Mouse (Mus musculus) heart, embryonic 14.5 days (tissue): Measurements from ENCODE around the gene Tmem138. TPM values are rescaled to one million over a fixed set of nuclear protein-coding genes. Genes with fewer than 3 reads are reported as not detected.

ENCODE experiments used
- ATAC-seq: fragments of 200-750 bp; cut with Nextera tagmentation; 2 replicates; pipeline ENCODE4 v1.8.0; 2017; ENCODE audit warnings: low read depth, moderate TSS enrichment; ENCODE audit not compliant: insufficient number of reproducible peaks, insufficient read depth, low FRiP score
- H3K27ac ChIP-seq, 2 experiments: fragments of 200-500 bp in 1 of 2; fragments of 300-500 bp in 1 of 2; sonication (generic) in 1 of 2; replicated peaks in 1 of 2; 2 replicates each; pipeline ENCODE4 v1.5.1; 2012 to 2014; ENCODE audit warnings: low read depth in 2 of 2, low read length in 2 of 2, control low read depth in 1 of 2, mild to moderate bottlenecking in 1 of 2, mixed read lengths in 1 of 2; ENCODE audit not compliant: control insufficient read depth in 1 of 2, insufficient read depth in 1 of 2
- H3K27me3 ChIP-seq: fragments of 300-500 bp; sonication (generic); 2 replicates; pipeline ENCODE4 v1.6.1; 2014; ENCODE audit warnings: mild to moderate bottlenecking, low read length, control low read depth; ENCODE audit not compliant: control insufficient read depth, insufficient read depth
- H3K36me3 ChIP-seq: fragments of 300-500 bp; sonication (generic); 2 replicates; pipeline ENCODE4 v1.6.1; 2014; ENCODE audit warnings: mild to moderate bottlenecking, control low read depth, low read length, mixed read lengths; ENCODE audit not compliant: control insufficient read depth, insufficient read depth
- H3K4me1 ChIP-seq, 2 experiments: fragments of 200-500 bp in 1 of 2; fragments of 300-500 bp in 1 of 2; sonication (generic) in 1 of 2; 2 replicates each; pipeline ENCODE4 v1.6.1; 2012 to 2014; ENCODE audit warnings: low read length in 2 of 2, control low read depth in 1 of 2, mixed read lengths in 1 of 2; ENCODE audit not compliant: control insufficient read depth in 2 of 2, insufficient read depth in 2 of 2
- H3K4me2 ChIP-seq: fragments of 300-500 bp; sonication (generic); 2 replicates; pipeline ENCODE4 v1.6.1; 2014; ENCODE audit warnings: mild to moderate bottlenecking, low read length
- H3K4me3 ChIP-seq, 2 experiments: fragments of 200-500 bp in 1 of 2; fragments of 300-500 bp in 1 of 2; sonication (generic) in 1 of 2; 2 replicates each; pipeline ENCODE4 v1.5.1; 2012 to 2014; ENCODE audit warnings: low read length in 2 of 2, mild to moderate bottlenecking in 2 of 2, control low read depth in 1 of 2, low read depth in 1 of 2, moderate library complexity in 1 of 2; ENCODE audit not compliant: control insufficient read depth in 1 of 2, insufficient read depth in 1 of 2
- H3K9ac ChIP-seq: fragments of 300-500 bp; sonication (generic); 2 replicates; pipeline ENCODE4 v1.6.1; 2014; ENCODE audit warnings: mild to moderate bottlenecking, low read length
- H3K9me3 ChIP-seq: fragments of 300-500 bp; sonication (generic); 2 replicates; pipeline ENCODE4 v1.6.1; 2016; ENCODE audit warnings: low read length, control low read depth; ENCODE audit not compliant: control insufficient read depth
- WGBS: fragments of 180-500 bp; shearing (Covaris S2); extraction: QIAGEN DNeasy Blood & Tissue Kit; methylation state at CpG from one replicate; pipeline ENCODE4 v1.1.7; 2014; 5-methylcytosine and 5-hydroxymethylcytosine counted together
- polyA plus RNA-seq: library from polyadenylated mRNA; unstranded; fragments of >200 nt; fragmentation: Nextera tagmentation; extraction: Ambion mirVana; gene quantifications from 2 replicates; pipeline ENCODE4 v1.2.1, GENCODE M21; 2014

Gene Tmem138
- polyA plus RNA-seq, result 26.5 and 27.6 TPM in 2 replicates

DNA sequence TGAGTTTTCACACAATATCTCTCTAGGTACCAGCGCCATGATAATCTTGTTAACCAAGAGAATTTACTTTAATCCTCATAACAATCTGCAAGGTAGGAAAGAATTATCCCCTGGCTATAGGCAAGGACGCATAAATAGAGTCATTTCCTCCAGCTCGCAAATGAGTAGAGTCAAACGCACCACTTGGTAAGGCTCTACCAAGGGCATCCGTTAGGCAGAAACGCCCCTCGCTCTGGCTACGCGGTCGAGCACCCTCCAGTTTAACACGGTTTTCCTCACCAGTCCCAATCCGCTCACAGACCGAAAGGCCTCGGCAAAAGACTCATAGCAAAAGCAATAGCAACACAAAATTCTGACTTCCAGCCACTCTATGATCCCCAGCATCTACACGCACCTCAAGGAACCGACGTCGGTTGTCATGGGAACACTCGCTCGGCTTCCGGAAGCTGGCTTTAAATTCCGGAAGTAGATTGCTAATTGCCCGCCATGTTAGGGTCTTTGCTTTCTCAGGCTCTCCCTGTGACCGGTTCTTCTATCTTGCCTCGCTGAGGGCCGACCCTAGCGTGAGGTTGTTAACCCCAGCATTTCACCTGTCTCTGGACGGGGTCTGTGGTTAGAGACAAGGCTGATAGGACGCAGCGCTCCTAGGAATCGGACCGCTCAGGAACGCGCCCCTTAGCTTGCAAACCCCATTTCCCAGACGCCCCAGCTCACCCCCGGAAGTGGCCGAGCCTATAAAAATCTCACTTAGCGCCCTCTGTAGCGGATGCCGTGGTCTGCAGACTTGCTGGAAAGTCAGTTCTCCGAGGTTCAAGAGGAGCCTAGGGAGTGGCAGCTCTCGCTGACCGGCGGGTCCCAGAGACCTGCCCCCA lies at the start of gene Tmem138, which contains the start of gene Cyb561a3:
Tmem138 (minus strand) TSS at position 673 of the 872 bp plus-strand sequence.
Cyb561a3 (plus strand) TSS at position 483 of the 872 bp plus-strand sequence.
- ATAC-seq, result peak; percentile 89
- peak within 1 kb of the TSS; percentile 79 for H3K9ac ChIP-seq
- peak within 1 kb of the TSS; percentile 73 to 91 for H3K4me3 ChIP-seq
- no peaks in the 10 kb centered on the region for H3K9me3 ChIP-seq
- H3K4me2 ChIP-seq, result peak within 1 kb of the TSS; percentile 88
- H3K27me3 ChIP-seq, result no peaks in the 10 kb centered on the region
- WGBS, result under 1% methylated on average over 44 of the region's 44 CpGs
- H3K36me3 ChIP-seq, result peaks cover 46% of the 10 kb centered on the region
- peaks cover 2 to 18% of the 10 kb centered on the region in 2 experiments; a peak in 3 of 4 replicates for H3K4me1 ChIP-seq
- H3K27ac ChIP-seq, result peak within 1 kb of the TSS; percentile 92 to 95

DNA sequence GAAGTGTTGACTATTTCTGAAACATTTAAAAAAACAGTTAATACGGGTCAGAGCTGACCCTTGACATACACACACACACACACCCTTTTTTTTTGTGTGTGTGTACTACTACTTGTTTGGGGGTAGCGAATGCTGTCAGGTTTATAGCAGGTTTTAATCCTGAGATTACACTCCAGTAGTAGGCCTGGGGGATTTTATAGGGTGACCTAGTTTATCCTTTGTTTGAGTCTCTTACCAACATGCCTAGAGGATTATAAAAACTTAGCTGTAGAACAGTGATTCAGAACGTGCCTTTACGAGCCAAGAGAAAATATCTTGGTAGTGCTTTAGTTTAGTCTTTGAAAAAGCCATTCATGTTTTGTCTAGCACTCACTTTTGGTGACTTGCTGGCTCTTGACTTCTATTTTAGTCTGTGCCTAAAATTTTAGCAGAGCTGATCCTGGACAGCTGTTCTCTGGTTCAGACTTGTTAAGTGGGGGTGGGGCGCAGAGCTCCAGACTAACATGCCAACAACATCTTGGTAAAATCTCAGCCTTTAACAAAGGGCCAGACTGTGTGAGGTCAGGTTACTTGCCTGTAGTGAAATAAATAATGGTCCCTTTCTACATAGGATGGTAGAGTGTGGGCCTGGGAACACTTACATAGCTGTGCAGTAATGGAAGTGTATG lies 31.5 kb upstream of the Tmem138 start:
- H3K9ac ChIP-seq, result no peak overlapping the region
- 75% methylated on average over 5 of the region's 5 CpGs for WGBS
- H3K4me3 ChIP-seq, result no peak overlapping the region
- no peaks in the 10 kb centered on the region for H3K9me3 ChIP-seq
- H3K4me1 ChIP-seq, result peaks cover 10 to 29% of the 10 kb centered on the region in 2 experiments
- H3K27ac ChIP-seq, result no peak overlapping the region
- no peaks in the 10 kb centered on the region for H3K27me3 ChIP-seq
- H3K36me3 ChIP-seq, result peaks cover 71% of the 10 kb centered on the region
- no peak for ATAC-seq
- H3K4me2 ChIP-seq, result no peak overlapping the region

DNA sequence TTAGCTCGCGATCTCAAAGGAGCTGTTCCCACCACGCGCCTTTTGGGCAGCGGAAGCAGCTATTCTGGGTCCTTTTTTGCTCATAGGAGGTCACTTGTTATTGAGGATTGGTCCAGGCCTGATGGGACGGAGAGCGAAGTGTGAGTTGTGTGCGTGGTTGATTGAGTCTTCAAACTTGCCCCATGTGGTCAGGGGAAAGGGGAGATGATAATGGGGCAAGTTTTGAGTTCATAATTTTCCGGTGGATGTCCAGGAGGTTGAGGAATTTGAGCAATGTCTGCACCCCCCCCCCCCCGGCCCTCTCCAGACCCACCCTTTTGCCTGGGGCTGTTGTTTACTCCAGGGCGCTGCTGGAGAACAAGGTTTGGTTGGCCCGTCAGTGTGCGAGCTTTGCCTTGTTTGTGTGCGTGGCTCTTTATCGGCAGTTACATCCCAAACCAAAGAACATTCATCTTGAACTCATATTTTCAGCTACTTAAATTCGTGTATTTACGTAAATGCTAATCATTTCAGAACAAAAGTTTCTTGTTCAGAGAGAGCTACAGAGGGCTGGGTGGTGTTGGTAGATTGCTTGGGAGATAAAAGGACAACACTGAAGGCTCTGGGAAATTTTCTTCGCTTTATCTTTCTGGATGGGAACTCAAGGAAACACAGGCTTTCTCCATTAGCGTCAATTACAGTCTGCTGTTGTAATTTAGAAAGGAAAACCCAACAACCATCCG lies 28.9 kb upstream of the Tmem138 start:
- peak overlapping the region; percentile 76 to 91 for H3K27ac ChIP-seq
- peak overlapping the region; percentile 83 to 94 for H3K4me3 ChIP-seq
- peak; percentile 1; the same call in 1 of the 2 replicates for ATAC-seq
- H3K4me2 ChIP-seq, result peak overlapping the region; percentile 81
- WGBS, result 4% methylated on average over 20 of the region's 20 CpGs
- H3K36me3 ChIP-seq, result peaks cover 45% of the 10 kb centered on the region
- no peaks in the 10 kb centered on the region for H3K9me3 ChIP-seq
- peaks cover 16 to 39% of the 10 kb centered on the region in 2 experiments for H3K4me1 ChIP-seq
- no peaks in the 10 kb centered on the region for H3K27me3 ChIP-seq
- H3K9ac ChIP-seq, result peak overlapping the region; percentile 94

DNA sequence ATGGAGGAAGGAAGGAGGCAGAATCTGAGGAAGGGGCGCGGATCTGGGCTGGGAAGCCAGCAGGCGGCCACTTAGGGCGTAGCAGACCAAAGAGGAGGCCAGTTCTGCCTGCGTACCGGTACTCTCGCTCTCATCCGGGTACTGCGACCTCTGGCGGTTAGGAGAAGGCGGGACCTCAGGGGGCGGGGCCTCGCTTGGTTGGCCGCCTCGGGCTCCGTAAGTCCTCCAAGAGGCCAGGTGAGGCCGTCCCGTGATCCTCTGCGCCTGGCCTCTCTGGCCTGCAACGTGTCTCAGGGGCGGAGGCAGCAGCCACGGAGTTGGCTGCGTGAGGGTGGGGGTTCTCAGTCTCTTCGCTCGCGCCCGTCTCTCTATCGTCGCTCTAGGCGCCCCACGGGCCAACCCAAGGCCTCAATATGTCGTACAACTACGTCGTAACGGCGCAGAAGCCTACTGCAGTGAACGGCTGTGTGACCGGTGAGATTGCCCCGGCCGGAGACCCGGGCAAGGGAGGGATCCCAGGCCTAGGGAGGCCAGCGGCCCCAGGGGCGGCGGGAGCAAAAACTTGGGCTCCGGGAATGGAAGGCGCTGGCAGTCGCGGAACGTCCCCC lies 28.2 kb upstream of the Tmem138 start, which contains the start of the genes Ddb1 and Tkfc:
Ddb1 (plus strand) TSS at position 35 of the 608 bp plus-strand sequence.
Tkfc (minus strand) TSS at position 362 of the 608 bp plus-strand sequence.
- peak within 1 kb of the TSS; percentile 81 for H3K4me2 ChIP-seq
- no peaks in the 10 kb centered on the region for H3K27me3 ChIP-seq
- no peaks in the 10 kb centered on the region for H3K9me3 ChIP-seq
- H3K36me3 ChIP-seq, result peaks cover 38% of the 10 kb centered on the region
- peak within 1 kb of the TSS; percentile 83 to 94 for H3K4me3 ChIP-seq
- H3K9ac ChIP-seq, result peak within 1 kb of the TSS; percentile 94
- WGBS, result 0% methylated on average over 45 of the region's 49 CpGs
- ATAC-seq, result peak; percentile 95
- H3K27ac ChIP-seq, result peak within 1 kb of the TSS; percentile 85 to 91
- peaks cover 16 to 39% of the 10 kb centered on the region in 2 experiments for H3K4me1 ChIP-seq

DNA sequence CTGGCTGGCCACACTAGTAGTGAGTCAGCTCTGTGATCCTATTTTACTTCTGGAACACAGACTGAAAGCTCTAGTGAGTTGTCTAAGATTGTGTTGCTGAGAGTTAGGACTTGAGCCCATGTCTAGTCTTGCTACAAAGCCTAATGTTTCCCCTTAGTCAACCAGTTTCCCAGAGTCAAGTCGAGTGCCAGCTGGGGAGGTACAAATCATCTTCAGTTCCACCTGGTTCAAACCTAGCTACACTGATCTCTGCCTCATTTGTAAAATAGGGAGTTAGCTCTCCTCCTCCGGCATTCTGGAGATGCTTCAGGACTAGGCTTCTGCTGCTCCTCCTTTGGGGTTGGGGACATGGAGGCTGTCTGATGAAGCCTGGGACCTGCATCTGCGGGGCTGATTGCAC lies 27.4 kb upstream of the Tmem138 start:
- H3K9me3 ChIP-seq, result no peaks in the 10 kb centered on the region
- H3K9ac ChIP-seq, result peak overlapping the region; percentile 94
- no peak for ATAC-seq
- WGBS, result 48% methylated on average over 3 of the region's 3 CpGs
- peaks cover 30% of the 10 kb centered on the region for H3K36me3 ChIP-seq
- peak overlapping the region; percentile 58 to 83 for H3K4me3 ChIP-seq
- H3K27me3 ChIP-seq, result no peaks in the 10 kb centered on the region
- peak overlapping the region; percentile 85 to 91 for H3K27ac ChIP-seq
- peak overlapping the region; percentile 81 for H3K4me2 ChIP-seq
- H3K4me1 ChIP-seq, result peaks cover 16 to 39% of the 10 kb centered on the region in 2 experiments

DNA sequence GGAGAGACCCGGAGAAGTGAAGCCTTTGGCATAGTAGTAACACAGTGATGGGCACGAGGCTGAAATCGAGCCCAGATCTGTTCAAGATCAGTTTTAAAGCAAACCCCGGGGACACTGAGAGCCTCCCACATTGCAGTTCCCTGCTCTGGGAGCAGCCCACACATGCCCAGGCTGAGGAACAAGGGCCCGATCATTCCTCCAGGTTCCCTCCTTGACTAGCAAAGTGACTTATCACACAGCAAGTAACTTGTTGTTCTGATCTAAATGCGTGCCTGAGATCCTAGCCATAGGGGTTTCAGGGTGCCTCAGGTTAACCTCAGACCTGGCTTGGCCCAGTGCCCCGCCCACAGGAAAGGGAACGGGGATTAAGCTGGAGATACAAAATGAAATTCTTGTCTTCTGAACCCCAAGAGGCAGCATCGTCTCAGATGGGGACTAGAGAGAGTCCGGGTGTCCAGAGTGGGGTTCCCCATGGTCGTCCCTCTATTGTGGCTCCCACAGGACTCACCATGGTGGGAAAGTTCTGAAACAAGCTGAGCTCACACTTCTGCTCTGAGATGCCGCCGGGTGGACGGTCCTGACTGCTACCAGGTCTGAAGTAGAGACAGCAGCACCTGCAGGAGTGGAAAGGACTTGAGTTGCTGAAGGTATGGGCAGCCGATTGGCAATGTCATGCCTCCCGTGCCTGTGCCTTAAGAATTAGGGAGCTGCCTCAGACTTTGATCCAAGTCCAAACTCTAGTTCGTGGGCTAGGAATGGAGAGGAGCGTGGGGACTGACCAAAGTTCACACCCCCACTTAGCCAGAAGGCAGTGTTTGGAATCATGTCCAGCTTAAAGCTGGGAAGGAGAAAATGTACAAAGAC lies 26.7 kb upstream of the Tmem138 start:
- no peak overlapping the region for H3K4me2 ChIP-seq
- H3K4me3 ChIP-seq, result no peak overlapping the region
- peaks cover 23% of the 10 kb centered on the region for H3K36me3 ChIP-seq
- 77% methylated on average over 18 of the region's 18 CpGs for WGBS
- H3K4me1 ChIP-seq, result peaks cover 16 to 39% of the 10 kb centered on the region in 2 experiments
- no peaks in the 10 kb centered on the region for H3K27me3 ChIP-seq
- no peaks in the 10 kb centered on the region for H3K9me3 ChIP-seq
- H3K9ac ChIP-seq, result peak overlapping the region; percentile 94; the same call in 1 of the 2 replicates
- ATAC-seq, result no peak
- no peak overlapping the region; a peak in 1 of 4 replicates for H3K27ac ChIP-seq
